Mouse (Mus musculus): ENCODE data around the gene Exph5.

DNA sequence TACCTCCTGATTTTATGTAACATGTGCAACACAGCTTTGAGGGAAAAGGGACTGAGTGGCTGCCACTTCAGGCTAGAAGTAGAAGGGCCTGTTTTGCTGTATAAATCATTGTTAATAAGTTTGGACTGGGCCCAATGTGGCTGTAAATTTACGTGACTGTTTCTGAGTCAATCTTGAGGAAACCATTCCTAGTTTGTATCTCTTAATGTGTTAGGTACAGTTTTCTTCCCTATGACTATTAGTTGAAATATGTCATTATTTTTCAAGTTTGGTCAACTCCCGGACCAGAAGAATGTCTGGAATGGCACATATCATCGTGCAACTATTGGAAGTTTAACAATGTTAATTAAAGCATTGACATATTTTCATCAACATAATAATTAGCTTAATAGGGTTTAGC lies 11.5 kb upstream of the Exph5 start:
- no peak for TF ChIP-seq CTCF (IDR thresholded peaks at IDR 0.05; ENCODE audit: low read depth)
- no peak for TF ChIP-seq EP300 (optimal IDR thresholded peaks at IDR 0.05)
